Mouse (Mus musculus) mature B cell (primary cell): ENCODE results near the gene 4930524J08Rik.

Experiments
- in situ Hi-C: fragments of 300-500 bp; cut with MboI; formaldehyde crosslinking; loops from 2 replicates; pipeline ENCODE4 v1.14.3; 2019

Gene 4930524J08Rik

DNA sequence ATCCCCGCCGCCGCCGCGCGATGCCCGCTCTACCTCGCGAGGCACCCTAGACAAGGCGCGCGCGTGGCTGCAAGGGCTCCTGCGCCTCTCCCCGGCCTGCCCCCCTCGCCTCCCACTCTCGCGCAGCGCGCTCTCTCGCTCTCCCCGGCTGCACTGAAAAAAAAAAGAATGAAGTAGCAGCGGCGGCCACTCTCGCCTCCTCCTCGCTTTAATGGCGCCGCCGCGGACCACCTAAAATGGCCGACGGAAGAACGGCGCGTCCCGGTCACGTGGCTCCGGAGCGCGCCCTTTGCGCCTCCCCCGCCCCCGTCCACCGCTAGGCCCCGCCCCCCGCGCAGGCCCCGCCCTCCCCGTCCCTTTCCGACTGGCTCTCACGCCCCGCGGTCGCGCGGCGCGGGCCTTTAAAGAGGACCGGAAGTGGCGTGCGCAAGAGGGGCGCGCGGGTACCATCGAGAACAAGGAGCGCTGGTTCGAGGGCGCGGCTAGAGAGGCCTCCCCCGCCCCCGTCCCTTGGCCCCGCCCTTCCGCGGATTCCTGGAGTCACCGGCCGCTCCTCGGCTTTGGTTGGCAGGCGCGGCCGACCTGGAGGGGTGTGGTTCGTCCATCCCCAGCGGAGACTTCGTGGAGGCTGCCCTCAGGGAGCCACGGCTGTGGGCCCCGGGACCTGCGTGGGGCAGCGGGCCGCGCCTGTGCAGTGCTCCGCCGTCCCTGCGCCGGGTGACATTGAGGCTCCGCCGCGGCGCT lies at the start of gene 4930524J08Rik, which contains the start of gene Hnrnpd:
Gene 4930524J08Rik, plus strand, starts transcription at position 363 of the 744 bp plus-strand sequence.
Gene Hnrnpd, minus strand, starts transcription at position 240 of the 744 bp plus-strand sequence.
- in situ Hi-C loops: no loop called here

DNA sequence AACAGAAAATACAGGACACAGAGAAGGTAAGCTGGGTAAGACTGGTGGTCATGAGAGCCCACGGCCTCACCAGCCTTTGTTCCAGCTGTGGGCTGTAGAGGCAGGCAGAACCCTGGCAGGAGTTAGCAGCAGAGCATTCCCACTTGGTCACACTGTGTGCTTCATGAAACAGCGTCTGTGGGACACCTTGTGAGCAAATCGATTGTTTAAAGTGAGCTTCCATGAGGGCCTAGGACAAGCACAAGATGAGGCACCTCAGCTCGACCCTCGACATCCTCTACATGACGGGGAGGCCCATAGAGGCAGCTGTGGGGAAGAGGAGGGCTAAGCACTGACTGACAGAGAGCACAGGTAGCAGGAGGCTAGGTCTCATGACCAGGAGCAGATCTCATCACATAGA lies 47.0 kb upstream of the 4930524J08Rik start:
- in situ Hi-C loops: no loop called here

DNA sequence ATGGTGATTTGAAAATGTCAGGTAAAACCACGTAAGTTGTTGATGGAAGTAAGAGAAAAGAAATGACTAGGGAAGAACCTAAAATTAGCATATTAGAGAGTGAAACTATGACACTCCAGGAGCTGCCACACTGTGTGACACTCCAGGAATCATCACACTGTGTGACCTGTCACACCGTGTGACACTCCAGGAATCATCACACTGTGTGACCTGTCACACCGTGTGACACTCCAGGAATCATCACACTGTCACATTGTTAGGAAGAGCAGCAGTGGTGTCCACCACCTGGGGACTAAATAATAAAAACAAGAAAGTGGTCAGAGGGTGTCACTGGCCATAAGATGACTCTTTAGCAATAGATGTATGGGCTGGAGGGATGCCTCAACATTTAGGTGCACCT lies 39.4 kb upstream of the 4930524J08Rik start:
- in situ Hi-C loops: no loop called here

DNA sequence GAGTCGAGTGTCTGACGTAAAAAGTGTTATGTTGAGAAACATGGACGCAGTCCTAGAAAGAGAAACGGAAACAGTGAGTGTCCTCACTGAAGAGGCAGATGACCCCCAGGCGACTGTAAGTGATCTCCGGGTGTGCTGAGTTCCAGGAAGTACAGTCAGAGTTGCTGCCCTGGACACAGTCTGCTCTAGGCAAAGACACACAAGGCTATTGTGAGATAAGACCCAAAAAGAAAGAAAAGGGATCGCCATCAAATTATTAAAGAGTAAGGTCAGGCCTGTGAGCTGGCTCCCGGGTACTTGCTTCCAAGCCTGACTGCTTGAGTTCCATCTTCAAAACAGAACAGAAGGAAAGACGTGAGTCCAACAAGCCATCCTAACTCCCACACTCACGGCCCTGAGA lies 37.6 kb upstream of the 4930524J08Rik start:
- in situ Hi-C loops: no loop called here

DNA sequence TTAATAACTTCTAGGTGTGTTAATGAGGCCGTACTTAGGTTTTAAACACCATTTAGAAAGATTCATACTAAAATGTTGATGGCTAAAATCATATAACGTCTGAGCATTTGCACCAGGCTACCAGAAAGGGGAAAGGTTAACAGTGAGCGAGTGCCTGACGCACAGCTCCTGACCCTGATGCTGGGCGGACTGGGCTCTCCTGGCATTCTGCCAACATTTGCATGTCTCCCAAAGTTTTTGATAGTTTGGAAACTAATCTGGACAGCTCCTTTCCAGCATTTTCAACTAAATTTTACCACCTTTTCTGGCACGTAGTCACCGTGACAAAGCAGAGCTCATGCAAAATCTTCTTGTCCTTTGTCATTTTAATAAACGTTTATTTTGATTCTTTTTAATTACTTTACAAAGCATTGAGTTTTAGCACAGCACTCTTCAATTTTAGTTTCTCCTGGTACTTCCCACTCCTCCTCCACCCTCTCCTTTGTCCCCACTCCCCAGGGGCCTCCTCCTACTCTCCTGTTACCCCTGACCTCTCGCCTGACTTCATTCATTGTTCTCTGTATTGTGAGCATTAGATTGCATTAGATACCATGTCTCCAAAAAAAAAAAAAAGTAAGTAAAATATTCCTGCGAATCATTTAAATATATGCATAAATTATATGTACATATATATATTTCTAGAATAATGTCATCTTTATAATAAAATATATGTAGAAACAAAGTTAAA lies 36.9 kb upstream of the 4930524J08Rik start:
- in situ Hi-C loops: no loop called here

DNA sequence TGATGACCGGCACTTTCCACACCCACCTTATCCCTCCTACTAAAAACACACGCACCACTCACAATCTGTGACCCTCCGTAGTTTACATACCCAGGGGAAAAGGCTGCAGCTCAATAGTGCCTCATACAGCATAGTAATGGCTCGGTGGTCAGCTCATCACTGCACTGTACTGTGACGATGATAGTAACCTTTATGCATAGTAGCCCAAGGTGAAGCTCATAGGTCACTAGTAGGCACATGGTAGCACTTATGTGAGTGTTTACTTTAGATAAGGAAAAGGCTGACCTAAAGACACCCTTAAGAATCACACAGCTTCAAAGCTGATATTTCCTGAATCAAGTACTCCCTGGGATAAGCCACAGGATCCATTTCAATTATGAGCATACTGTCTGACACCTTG lies 26.3 kb upstream of the 4930524J08Rik start:
- in situ Hi-C loops: no loop called here

DNA sequence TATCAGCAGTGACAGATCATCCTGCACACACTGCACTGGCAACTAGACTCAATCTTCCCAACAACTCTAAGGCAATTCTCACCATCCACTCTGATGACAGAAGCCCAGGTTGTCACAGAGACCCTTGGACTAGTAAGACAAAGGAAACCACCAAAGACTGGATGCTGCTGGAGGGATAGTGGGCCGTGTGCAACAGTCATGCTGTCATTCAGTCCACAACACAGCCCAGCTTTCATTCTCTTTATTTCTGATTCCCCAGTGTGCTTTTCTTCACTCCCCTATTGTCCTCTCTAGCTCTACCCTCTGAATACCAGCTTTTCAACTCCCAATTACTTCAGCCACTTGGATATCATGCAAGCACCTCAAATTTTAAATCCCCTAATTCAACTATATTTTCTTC lies 25.0 kb upstream of the 4930524J08Rik start:
- in situ Hi-C loops: no loop called here

DNA sequence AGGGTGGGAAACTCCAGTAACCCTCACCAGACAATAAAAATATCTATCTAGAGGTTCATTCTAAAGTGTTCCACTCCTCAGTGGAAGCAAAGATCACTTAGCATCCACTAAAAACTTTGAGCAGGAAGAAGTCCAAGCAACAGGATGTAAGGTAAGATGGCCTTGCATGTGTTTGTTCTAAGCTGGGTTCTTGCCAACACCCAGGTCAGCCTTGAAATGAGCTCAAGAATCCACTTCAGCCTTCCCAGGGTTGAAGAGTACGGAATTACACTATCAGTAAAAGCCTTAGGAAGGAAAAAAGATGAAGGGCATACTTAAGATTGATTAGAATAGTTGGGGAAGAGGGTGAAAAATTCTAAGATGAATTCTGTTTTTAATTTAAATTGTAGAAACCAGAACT lies 20.2 kb upstream of the 4930524J08Rik start:
- in situ Hi-C loops: no loop called here

DNA sequence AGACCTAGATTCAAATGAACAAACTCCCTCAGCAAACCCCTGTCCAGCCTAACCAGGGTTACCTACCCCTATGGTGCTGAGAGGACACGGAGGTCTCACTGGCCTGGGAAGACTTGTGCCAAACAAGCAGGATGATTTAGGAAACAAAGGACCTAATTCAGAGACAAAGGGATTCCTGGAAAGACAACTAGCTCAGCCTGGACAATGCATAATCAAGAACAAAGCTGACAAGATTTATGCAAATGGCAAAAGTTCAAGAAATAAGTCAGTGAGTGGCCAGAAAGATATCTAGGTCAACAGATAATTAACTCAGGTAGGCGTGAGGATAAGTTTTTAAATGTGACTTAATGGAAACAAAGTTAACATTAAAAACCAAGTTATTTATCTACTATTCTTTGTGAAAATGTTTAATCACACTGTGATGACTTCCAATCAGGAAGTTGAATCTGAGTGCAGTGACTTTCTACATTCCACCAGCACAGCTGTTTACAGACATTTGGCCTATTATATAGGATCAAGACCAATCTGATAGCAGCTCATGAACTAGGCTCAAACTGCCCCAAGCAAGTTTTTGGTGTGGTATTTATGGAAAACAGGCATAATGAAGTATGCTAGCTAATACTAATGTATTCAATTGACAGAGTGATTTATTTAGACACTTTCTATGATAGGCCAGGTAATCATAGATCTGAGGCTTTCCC lies 19.5 kb upstream of the 4930524J08Rik start:
- in situ Hi-C loops: no loop called here

DNA sequence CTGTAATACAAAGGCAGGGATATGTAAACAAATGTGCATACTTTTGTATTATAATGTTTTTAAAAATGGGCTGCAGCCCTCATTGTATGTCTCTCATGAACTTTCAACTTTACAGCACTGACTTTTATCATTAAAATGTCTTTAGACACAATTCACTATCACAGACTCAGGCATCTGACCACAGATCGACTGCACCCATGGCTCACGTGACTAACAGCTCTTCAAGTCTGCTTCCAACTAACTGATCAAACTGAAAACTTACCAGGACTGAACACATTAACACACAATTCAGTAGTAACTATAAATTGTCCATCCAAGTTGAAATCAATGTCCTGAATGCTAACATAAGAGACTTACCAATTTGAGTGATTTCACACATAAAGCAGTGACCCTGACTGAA lies 18.9 kb upstream of the 4930524J08Rik start:
- in situ Hi-C loops: no loop called here

DNA sequence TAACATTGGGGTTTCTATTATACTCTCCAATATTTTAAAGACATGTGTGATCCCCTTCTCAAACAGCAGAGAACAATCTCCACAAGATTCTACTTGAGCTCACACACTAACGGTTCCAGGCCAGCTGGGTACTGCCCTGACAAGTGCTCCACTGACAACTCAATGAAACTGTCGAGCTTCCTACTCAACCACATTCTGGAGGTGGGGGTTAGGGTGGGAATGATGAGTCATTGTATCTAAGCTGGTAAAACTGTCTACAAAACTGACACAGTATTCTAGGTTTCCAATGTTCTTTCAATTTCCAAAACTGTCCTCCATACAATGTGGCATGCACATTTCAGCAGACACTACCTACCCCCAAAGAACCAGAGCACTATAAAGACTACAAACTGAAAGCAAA lies 4.9 kb upstream of the 4930524J08Rik start:
- in situ Hi-C loops: no loop called here

DNA sequence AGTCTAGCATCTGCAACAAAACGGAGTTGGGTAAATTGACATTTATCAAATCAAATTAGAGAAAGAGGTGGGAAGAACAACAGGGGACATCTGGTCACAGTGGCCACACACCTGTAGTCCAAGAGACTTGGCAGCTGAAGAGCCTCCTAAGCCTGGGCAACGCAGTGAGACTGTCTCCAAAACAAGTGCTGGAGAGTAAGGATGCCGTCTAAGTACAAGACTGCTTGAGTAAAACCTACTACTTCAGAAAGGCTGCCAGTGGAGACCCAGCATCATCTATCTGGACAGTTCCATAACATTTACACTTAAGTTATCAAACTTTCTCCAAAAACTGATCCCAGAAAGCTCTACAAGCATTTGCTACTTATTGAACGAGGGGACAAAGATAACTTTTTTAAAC lies 3.8 kb upstream of the 4930524J08Rik start:
- in situ Hi-C loops: no loop called here

DNA sequence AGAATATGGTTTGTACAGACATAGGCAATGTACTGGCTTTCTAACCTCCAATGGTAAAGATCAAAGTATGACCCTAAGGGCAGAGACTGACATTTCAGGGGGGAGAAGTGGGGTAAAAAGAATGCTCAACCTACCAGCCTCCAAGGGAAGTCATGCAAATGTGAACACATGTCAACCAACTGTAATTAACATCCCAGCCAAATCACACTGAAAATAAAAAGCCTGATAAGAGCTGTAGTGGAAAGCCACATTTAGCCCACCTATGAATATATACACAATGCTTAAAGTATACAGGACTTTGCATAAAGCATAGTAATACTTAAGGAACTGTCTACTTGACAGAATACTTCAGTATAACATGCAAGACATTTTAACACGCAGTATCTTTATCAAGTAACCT lies 3.1 kb upstream of the 4930524J08Rik start:
- in situ Hi-C loops: no loop called here

DNA sequence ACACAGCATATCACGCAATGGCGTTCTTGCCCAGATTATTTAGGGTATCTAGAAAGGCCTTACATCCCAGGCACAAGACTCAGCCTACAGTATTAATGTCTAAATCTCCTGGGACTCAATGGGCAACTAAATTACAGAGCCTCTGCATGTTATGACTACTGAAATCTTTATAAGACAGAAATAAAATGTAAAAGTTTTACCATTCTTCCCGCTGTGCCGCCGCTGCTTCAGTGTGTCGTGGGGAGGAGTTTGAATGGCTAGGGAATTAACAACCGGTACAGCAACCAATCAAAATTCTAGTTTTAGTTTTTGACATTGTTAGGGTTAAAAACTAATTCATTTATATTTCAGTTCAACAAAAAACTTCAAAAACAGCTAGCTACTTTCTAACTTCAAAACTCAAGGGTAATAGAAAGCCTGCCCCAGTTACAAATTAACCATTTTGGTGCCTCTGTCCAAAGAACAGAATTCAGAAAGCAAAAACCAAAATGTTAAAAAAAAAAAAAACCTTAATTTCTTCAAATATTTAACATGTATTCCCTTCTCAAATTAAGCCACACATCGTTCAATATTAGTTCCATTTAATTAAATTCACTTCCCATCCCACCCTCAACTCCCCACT lies 2.4 kb upstream of the 4930524J08Rik start:
- in situ Hi-C loops: no loop called here

DNA sequence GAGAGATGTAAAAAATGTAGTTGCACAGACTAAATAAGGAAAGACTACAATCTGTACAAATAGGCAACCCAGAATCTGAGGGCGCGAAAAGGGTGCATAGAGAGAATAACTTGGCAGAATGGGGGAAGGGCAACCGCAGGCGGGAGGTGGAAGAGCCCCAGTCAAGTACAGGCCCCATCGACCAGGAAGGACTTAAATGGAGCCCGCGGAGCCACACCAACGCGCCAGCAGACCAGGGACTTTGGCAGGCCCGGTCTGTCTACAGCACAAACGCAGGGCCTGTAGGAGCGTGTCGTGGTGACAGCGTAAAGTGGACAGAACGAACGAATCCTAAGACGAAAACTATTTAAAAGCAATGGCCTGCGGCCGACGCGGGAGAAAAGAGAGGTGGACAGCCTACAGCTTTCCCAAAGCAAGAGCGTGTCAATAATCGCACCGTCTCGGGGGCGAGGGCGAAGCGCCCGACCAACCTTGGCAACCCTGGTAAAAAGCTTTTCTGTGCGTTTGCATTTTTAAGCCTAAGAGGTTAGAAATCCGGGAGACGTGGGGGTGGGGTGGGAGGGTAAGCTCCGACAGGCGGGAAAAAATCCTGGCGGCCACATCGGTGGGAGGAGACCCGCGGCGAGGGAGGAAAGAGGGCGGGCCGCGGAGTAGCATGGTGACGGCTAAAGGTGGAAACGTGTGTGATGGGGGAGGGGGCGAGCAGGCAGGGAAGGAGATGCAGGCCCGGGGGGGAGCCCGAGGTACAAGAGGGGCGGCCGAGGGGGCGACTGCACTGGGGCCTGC lies 1.2 kb upstream of the 4930524J08Rik start:
- in situ Hi-C loops: no loop called here

DNA sequence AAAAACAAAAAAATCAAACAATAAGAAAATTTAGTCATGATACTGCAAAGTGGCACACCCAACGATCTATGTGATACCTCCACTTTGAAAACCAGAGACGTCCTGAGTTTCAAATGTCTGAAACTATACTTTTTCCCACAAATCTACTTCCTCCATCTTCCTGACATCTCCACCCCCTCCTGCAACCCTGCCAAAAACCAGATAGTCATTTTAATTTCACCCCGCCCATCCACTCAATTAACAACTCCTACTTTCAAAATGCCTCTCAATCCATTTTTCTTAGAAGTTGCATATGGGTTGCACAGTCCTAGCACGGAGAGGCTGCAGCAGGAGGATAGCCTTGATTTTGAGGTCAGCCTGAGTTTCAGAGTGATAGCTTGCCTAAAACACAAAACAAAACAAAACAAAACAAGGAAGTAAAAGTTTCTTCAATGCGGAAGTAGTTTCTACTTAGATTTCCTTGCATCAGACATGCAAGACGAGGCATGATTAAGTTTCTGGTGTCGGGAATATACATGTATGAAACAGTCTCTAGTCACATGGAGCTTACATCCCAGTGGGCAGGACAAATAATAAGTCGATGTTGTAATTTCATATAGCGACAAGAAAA lies 4.7 kb downstream of the 4930524J08Rik start:
- in situ Hi-C loops: loop anchor here (5.0 kb wide), 1 partner anchor 54 kb away; the partner anchor contains the start of genes Enoph1 and Hnrnpdl

DNA sequence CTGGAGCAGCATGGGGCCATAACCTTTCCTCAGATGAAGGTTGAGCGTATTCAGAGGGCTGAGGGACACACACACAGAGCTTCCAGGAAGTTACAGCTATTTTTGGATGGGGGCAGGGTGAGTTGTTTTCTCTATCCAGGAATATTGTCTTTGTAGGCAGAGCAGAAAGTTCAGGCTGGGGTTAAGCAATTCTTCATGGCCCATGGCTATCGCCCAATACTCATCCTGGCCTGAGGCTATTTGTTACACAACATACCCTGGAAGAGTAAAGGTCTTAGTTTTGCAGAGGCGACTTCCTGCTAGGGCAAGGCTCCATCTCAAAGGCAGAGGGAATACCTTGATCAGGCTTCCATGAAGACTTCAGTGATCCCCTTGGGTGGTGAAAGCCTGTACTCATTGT lies 15.3 kb downstream of the 4930524J08Rik start:
- in situ Hi-C loops: no loop called here

DNA sequence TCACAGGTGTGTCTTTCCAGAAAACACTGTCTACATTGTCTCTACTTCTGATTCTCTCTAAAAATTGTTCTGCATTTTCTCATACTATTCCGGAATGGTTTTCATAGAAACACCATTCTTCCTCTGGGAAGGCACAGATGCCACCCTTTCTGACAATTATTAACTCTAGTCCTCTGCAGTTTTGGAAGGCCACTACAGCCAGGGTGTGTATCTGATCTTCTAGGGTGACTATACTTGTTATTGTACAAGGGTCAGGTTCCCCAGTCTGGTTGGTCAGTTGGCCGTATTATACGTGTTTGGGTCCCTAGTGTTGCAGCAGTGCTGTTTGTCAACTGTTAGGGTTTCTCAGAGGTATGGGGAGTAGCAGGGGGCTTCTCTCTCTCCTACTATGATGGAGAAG lies 15.8 kb downstream of the 4930524J08Rik start:
- in situ Hi-C loops: no loop called here

DNA sequence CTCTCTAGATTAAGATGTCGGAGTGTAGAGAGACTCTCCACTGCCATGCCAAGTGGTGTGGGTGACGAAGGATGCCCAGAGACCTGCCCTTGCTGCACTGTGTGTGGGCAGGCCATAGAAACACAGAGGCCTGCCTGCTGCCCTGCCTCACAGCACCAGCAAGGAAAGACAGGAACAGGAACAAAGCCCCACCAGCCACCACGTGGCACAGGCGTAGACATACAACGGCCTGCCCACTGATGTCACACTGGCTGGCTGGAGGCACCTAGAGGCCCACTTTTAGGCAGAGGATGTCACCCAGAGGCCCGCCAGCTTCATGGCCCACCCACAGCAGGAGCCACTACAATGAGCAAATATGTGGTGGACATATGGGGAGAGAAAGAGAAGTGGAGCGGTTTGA lies 21.2 kb downstream of the 4930524J08Rik start:
- in situ Hi-C loops: no loop called here

DNA sequence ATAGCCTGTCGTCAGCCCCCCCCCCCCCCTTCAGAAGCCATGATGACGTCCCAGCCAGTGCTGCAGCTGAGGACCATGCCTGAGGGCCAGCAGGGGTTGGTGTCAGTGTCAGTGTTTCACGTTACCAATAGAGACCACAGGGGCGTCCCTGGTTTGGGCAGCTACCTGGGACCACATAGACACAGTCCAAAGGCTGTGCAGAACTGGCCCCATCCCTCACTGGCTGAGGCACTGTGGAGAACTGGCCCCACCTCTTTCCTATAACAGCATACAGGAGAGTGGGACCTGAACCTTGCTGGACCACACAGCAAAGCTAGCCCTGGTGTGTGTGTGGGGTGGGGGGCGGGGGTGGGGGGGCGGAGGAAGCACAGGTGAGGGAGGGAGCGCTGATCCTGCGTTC lies 21.6 kb downstream of the 4930524J08Rik start:
- in situ Hi-C loops: no loop called here

DNA sequence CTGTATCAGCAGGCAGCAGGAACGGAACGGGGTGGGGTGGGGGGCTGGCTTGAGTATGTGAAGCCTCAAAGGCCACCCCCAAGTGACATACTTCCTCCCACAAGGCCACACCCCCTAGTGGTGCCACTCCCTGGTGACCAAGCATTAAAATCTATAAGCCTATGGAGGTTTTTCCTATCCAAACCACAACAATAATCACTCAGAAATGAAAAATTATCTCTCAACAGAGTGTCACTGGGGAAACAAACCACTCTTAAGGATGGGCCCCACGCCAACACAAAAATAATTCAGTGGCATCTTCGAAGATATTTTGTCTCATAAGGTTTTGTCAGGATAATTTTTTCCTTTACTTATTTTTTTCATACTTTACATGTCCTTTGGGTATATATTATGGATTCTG lies 25.0 kb downstream of the 4930524J08Rik start:
- in situ Hi-C loops: no loop called here
